ENCODE assay signal across 8 mouse cellular contexts in the genomic region with DNA sequence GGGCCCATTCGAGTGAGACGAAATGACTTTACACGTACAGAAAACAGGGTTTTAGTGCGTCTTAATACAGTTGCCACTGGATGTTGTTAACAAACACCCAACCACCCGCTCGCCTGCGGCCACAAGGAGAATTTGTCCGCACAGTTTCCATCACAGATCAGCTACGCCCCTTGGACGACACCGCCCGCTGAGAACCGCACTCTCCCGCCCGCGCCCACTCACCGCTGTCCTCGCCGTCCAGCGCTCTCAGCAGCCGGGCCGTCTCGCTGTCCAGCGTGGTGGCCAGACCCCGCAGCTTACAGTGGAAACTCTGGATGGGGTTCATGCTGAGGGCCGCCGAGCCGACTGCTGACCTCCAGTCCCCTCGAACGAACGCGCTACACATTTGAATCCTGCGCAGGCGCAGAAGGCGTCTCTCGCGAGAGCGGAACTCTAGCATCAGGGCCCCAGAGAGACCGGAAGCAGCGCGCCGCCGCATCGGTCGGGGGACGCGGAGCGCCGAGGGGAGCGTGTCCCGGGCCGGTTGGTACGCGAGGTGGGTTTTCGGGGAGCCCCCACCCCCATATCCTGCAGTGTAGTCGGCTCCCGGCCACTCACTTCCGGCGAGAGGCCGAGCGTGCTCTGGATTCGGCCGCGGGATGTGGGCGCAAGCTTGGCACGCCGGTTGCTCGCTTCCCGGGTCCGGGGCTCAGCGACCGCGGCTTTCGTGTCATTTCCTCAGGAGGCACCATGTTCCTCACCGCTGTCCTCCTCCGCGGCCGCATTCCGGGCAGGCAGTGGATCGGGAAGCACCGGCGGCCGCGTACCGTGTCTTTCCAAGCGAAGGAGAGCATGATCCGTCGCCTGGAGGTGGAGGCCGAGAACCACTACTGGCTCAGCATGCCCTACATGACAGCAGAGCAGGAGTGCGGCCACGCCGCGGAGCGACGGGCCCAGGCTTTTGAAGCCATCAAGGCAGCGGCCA. TPM values are rescaled to one million over a fixed set of nuclear protein-coding genes. Genes with fewer than 3 reads are reported as not detected.
DNase-seq lines count a peak whose midpoint lies in the region; ATAC-seq lines count a peak whose summit lies in the region.

A gene (minus strand): TSS at position 398 of the 964 bp plus-strand sequence.
A gene (plus strand): TSS at position 447 of the 964 bp plus-strand sequence.

- no peaks in the 10 kb centered on the region for H3K27me3 ChIP-seq in forebrain, embryonic 10.5 days (ENCODE audit: poor library complexity, severe bottlenecking)
- H3K27me3 ChIP-seq in heart, embryonic 16.5 days (ENCODE audit: control insufficient read depth, insufficient read depth, low read length), result no peaks in the 10 kb centered on the region
- no peaks in the 10 kb centered on the region for H3K27me3 ChIP-seq in liver, embryonic 15.5 days
- no peaks in the 10 kb centered on the region for H3K27me3 ChIP-seq in neural tube, embryonic 12.5 days (replicated peaks)

- peak within 1 kb of the TSS; percentile 88 for H3K4me3 ChIP-seq in forebrain, embryonic 10.5 days
- H3K4me3 ChIP-seq in heart, embryonic 16.5 days (ENCODE audit: low read length), result peak within 1 kb of the TSS; percentile 93
- H3K4me3 ChIP-seq in liver, embryonic 15.5 days (replicated peaks), result peak within 1 kb of the TSS; percentile 96
- peak within 1 kb of the TSS; percentile 83 for H3K4me3 ChIP-seq in neural tube, embryonic 12.5 days

- WGBS in forebrain, embryonic 10.5 days, result under 1% methylated on average over 96 of the region's 96 CpGs
- WGBS in heart, embryonic 16.5 days, result under 1% methylated on average over 96 of the region's 96 CpGs
- under 1% methylated on average over 96 of the region's 96 CpGs for WGBS in liver, embryonic 15.5 days (ENCODE audit: insufficient replicate concordance)
- WGBS in neural tube, embryonic 12.5 days, result under 1% methylated on average over 96 of the region's 96 CpGs

- no peaks in the 10 kb centered on the region for H3K9me3 ChIP-seq in forebrain, embryonic 10.5 days
- H3K9me3 ChIP-seq in heart, embryonic 16.5 days (replicated peaks; ENCODE audit: control insufficient read depth, low read length), result no peaks in the 10 kb centered on the region
- H3K9me3 ChIP-seq in liver, embryonic 15.5 days (replicated peaks), result no peaks in the 10 kb centered on the region
- no peaks in the 10 kb centered on the region for H3K9me3 ChIP-seq in neural tube, embryonic 12.5 days

- H3K4me1 ChIP-seq in forebrain, embryonic 10.5 days, result peaks cover 41% of the 10 kb centered on the region
- peaks cover 19% of the 10 kb centered on the region for H3K4me1 ChIP-seq in heart, embryonic 16.5 days (ENCODE audit: control insufficient read depth, insufficient read depth, low read length)
- peaks cover 31% of the 10 kb centered on the region for H3K4me1 ChIP-seq in liver, embryonic 15.5 days (replicated peaks)
- H3K4me1 ChIP-seq in neural tube, embryonic 12.5 days, result peaks cover 10% of the 10 kb centered on the region

- peak within 1 kb of the TSS; percentile 80 for H3K4me2 ChIP-seq in heart, embryonic 16.5 days (ENCODE audit: low read depth, low read length)
- peak within 1 kb of the TSS; percentile 84 for H3K4me2 ChIP-seq in liver, embryonic 15.5 days
- peak within 1 kb of the TSS; percentile 77 for H3K4me2 ChIP-seq in neural tube, embryonic 12.5 days (replicated peaks)

- H3K9ac ChIP-seq in heart, embryonic 16.5 days (ENCODE audit: low read length), result peak within 1 kb of the TSS; percentile 89
- peak within 1 kb of the TSS; percentile 93 for H3K9ac ChIP-seq in liver, embryonic 15.5 days
- H3K9ac ChIP-seq in neural tube, embryonic 12.5 days, result peak within 1 kb of the TSS; percentile 88

- H3K27ac ChIP-seq in forebrain, embryonic 10.5 days, result peak within 1 kb of the TSS; percentile 98
- peak within 1 kb of the TSS; percentile 81 for H3K27ac ChIP-seq in heart, embryonic 16.5 days (ENCODE audit: low read length)
- peak within 1 kb of the TSS; percentile 90 for H3K27ac ChIP-seq in liver, embryonic 15.5 days (replicated peaks)
- H3K27ac ChIP-seq in neural tube, embryonic 12.5 days, result peak within 1 kb of the TSS; percentile 71

- H3K36me3 ChIP-seq in forebrain, embryonic 10.5 days (replicated peaks), result peaks cover 32% of the 10 kb centered on the region
- H3K36me3 ChIP-seq in heart, embryonic 16.5 days (ENCODE audit: control insufficient read depth, insufficient read depth), result peaks cover 11% of the 10 kb centered on the region
- H3K36me3 ChIP-seq in liver, embryonic 15.5 days (replicated peaks), result peaks cover 25% of the 10 kb centered on the region
- H3K36me3 ChIP-seq in neural tube, embryonic 12.5 days, result peaks cover 16% of the 10 kb centered on the region

- ATAC-seq in CD4-positive, CD25-positive, alpha-beta regulatory T cell, adult 4 months, result peak; percentile 89
- ATAC-seq in heart, embryonic 16.5 days (replicated peaks; ENCODE audit: extremely low read depth, insufficient read depth, low FRiP score), result peak; percentile 95
- peak; percentile 98 for ATAC-seq in liver, embryonic 15.5 days (ENCODE audit: insufficient read depth)
- peak; percentile 98 for ATAC-seq in neural tube, embryonic 12.5 days (ENCODE audit: low FRiP score, low read depth)

- DNase-seq in c-Kit-negative CD71-positive TER-119-positive erythroid progenitor cells, embryonic 14.5 days (ENCODE audit: low read depth, low spot score), result peak; percentile 92
- DNase-seq in forebrain, embryonic 10.5 days (ENCODE audit: extremely low spot score, low spot score), result peak; percentile 95
- peak; percentile 93 to 96 for DNase-seq in kidney, postnatal 36 days
- DNase-seq in telencephalon, adult 2 months (ENCODE audit: low read depth, low spot score), result peak; percentile 55

RNA-seq across cellular contexts. Expression of the first gene that starts in this region (rescaled TPM):
- 1 to 10 TPM; 1.7 to 4.1 TPM for polyA plus RNA-seq in CD4-positive, CD25-positive, alpha-beta regulatory T cell, adult 4 months (2017; shearing (Covaris generic))
- polyA plus RNA-seq in forebrain, embryonic 10.5 days (2016; fragmentation: Nextera tagmentation; extraction: Ambion mirVana), result 67.6 and 69.4 TPM in 2 replicates
- polyA plus RNA-seq in heart, embryonic 16.5 days (2015; fragmentation: Nextera tagmentation; extraction: Ambion mirVana), result 23.4 and 24.7 TPM in 2 replicates
- 15.7 and 18.9 TPM in 2 replicates for polyA plus RNA-seq in liver, embryonic 15.5 days (2015; fragmentation: Nextera tagmentation; extraction: Ambion mirVana)
- polyA plus RNA-seq in neural tube, embryonic 12.5 days (2016; fragmentation: Nextera tagmentation; extraction: Ambion mirVana), result 29.8 and 30.3 TPM in 2 replicates

RNA-seq across cellular contexts. Expression of the second gene that starts in this region (rescaled TPM):
- 10 to 100 TPM; 74.0 to 89.4 TPM for polyA plus RNA-seq in CD4-positive, CD25-positive, alpha-beta regulatory T cell, adult 4 months (2017; shearing (Covaris generic))
- polyA plus RNA-seq in forebrain, embryonic 10.5 days (2016; fragmentation: Nextera tagmentation; extraction: Ambion mirVana), result 148 and 159 TPM in 2 replicates
- polyA plus RNA-seq in heart, embryonic 16.5 days (2015; fragmentation: Nextera tagmentation; extraction: Ambion mirVana), result 133 and 140 TPM in 2 replicates
- 122 and 123 TPM in 2 replicates for polyA plus RNA-seq in liver, embryonic 15.5 days (2015; fragmentation: Nextera tagmentation; extraction: Ambion mirVana)
- polyA plus RNA-seq in neural tube, embryonic 12.5 days (2016; fragmentation: Nextera tagmentation; extraction: Ambion mirVana), result 129 and 141 TPM in 2 replicates

Comparison
In these comparisons a context has a peak if more than half of its experiments do, and no peak if none do; other contexts are left out.
1. Peak in every context shown above with its lines: DNase-seq, ATAC-seq, H3K4me3 ChIP-seq and H3K27ac ChIP-seq.